Mouse (Mus musculus) liver, postnatal 0 days (tissue): ENCODE results near the gene Fes.

Experiments used
- CTCF ChIP-seq: sonication (generic); IDR thresholded peaks from 2 replicates; pipeline ENCODE4 v1.5.1; 2016; ENCODE audit warnings: antibody characterized with exemption, low read depth
- EP300 ChIP-seq: IDR thresholded peaks from 2 replicates; pipeline ENCODE4 v1.6.1; 2016; ENCODE audit warnings: antibody characterized with exemption, low read depth, mild to moderate bottlenecking

DNA sequence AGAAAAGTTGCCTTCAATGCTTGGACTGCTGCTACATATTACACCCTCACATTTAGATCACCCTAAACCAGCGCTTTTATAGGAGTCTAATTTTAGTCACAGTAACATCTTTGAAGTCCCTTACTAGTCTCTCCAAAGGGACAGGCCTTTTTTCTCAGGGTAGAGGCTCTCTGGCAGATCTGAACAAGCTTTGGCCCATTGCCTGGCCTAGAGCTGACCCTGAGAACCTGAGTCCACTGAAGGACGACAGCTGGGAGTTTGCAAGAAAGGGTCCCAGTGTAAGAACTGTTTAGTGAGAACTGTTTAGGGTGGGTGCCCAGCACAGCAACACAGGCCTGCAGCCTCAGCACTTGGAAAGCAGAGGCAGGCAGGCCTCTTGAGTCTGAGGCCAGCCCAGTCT, 22.0 kb downstream of the Fes start:
- no peak for TF ChIP-seq EP300
- TF ChIP-seq CTCF, result no peak
